Comparison of ENCODE assay signal across 13 mouse cellular contexts in the genomic region with DNA sequence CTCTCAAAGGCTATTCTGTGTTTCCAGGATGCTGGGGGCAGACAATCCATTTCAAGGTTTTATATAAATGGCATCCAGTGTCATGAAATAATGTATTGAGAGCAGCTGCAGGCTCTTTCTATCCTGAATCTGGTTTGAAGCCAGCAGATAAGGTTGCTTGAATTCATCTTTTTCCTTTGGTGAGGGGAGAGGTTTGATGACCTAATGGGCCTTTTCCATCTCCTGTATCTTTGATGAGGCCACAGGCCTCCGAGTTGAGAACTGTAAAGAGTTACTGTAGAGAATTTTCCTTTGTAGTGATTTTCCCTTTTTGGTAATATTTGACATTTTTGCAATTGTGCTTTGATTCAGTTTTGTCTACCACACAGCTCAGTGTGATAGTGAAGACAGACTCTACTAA.
"Had no signal": no experiment of that assay in that cellular context is flagged by ENCODE, and none has a peak within 500 bp of the region (broad histone marks: within the 10 kb centered on the region; RNA-seq: fewer than 3 reads in every experiment).

No protein-coding gene starts in this region.

- H3K27ac ChIP-seq: liver, embryonic 14.5 days; midbrain, embryonic 12.5 days; neural tube, embryonic 12.5 days; stomach, embryonic 15.5 days; stomach, postnatal 0 days had no signal

- H3K9ac ChIP-seq: liver, embryonic 14.5 days; lung, embryonic 14.5 days; midbrain, embryonic 12.5 days; neural tube, embryonic 12.5 days; stomach, embryonic 15.5 days had no signal

- H3K36me3 ChIP-seq: midbrain, embryonic 12.5 days; neural tube, embryonic 12.5 days; stomach, embryonic 15.5 days had no signal

- H3K27me3 ChIP-seq: midbrain, embryonic 12.5 days; neural tube, embryonic 12.5 days; stomach, embryonic 15.5 days had no signal

- H3K4me3 ChIP-seq: midbrain, embryonic 12.5 days; neural tube, embryonic 12.5 days; stomach, embryonic 15.5 days had no signal

- H3K4me1 ChIP-seq: midbrain, embryonic 12.5 days; neural tube, embryonic 12.5 days; stomach, embryonic 15.5 days had no signal

- H3K9me3 ChIP-seq: midbrain, embryonic 12.5 days; neural tube, embryonic 12.5 days; stomach, embryonic 15.5 days had no signal

- DNase-seq: lung, adult 18-20 months; lung, embryonic 14.5 days; lung, postnatal 10 days; lung, postnatal 4 days; right cerebral cortex, postnatal 14 days; thymus, adult 2 months; thymus, postnatal 25 days; thymus, postnatal 4 days had no signal

- H3K4me2 ChIP-seq: lung, embryonic 14.5 days; midbrain, embryonic 12.5 days; neural tube, embryonic 12.5 days; stomach, embryonic 15.5 days had no signal
